Mouse (Mus musculus) adrenal gland (tissue): Measurements from ENCODE around the gene Nsl1.

Experiments used
- intact Hi-C: fragments of 180-260 bp; cut with DNase I; formaldehyde crosslinking; loops from one replicate; pipeline ENCODE4 v1.15.1; 2025

Nsl1 gene

DNA sequence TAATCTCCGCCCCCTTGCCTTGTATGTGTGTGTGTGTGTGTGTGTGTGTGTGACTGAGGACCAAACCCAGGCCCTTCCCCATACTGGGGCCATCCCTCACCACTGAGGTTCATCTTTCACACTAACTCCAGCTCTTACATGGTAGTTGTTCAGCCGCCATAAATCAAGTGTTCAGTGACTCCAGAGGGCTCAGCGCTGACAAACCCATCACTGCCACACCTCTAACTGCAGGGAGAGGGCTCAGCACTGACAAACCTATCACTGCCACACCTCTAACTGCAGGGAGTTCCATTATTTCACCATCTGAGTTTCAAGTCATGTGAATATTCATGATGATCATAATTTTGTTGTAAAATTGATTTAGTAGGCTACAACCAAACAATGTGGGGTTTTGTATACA is 9.3 kb upstream of the Nsl1 start:
- intact Hi-C loops = no loop called here

DNA sequence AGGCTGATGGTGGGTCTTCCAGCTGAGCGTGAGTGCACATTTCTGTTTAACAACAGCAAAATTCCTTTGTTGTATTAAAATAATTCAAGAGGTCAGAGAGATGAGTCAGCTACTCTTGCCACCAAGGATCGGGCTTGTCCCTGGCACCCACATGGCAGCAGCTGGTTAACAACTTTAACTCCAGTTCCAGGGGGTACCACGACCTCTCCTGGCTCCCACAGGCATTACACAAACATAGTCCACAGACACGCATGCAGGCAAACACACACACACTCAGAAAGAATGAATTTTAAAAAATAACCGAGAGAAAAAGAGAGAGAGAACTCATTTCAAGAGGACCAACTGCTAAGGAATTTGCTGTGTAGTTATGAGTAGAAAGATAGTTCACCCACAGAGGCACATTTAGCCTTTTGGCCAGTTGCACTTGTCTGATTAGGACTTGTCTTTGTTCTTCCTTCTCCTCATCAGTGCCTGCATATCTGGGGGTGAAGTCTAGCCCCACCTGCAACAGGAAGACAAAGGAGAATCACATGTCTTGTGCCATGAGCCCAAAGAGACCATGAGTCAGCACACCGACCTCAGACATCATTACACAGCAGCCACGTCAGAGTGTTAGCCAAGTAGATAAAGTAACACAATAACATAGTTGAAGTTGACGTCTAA is 7.8 kb upstream of the Nsl1 start:
- intact Hi-C loops = no loop called here

DNA sequence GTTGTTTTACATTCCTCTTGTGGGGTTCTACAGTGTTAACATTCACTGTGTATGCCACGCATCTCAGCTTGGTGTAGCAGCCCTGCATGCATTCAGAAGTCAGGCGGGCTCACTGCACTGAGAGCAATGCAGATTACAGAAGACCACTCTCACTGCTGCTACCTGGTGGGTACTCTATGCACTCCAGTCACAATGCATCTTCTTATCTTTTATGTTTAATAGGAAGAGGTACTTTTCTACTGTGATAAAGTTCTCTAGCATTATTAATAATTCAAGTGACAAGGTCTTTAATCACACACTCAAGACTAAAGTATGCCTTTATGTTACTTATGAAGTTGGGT is 7.3 kb upstream of the Nsl1 start:
- intact Hi-C loops = no loop called here

DNA sequence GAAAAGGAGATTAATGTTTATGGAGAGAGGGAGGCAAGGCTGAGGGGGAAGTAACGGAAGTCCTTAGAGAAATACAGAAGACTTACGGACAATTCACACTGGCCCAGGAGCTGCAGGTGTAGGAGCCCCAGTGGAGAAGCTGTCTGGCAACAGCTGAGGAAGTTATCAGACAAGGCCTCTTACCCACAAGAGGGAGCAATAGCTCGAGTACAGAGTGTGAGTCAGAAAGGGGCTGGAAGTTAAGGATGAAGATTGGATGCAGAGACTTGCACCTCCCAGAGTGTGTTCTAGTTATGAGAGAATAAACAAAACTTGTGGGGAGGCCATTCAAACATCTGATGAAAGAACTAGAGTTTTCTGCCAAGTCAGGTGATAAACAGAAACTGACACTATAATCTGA is 5.4 kb upstream of the Nsl1 start:
- intact Hi-C loops = no loop called here

DNA sequence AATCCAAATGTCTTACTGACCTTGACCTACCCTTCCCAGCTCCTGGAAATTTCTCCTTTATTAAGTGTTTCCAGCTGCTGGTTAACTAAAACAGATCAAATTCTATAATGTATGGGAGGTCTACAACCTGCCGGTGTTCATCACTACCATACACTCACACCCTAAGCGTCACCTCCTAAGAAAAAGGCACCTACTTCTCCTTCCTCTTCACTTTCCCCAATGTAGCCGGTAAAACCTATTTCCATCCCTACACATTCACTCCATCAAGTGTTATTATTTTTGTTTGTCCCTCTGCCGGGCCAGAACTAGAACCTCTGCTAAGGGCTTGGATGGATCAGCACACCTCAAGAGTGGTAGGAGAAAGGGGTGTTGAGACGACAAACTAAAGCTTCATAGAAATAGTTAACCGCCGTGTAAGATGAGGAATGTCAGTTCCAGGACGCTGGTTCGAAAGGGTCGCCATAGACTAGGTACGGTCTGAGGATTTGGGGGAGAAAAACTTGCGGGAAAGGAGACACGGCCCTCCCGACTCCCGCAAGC is 501 bp upstream of the Nsl1 start:
- intact Hi-C loops = no loop called here

DNA sequence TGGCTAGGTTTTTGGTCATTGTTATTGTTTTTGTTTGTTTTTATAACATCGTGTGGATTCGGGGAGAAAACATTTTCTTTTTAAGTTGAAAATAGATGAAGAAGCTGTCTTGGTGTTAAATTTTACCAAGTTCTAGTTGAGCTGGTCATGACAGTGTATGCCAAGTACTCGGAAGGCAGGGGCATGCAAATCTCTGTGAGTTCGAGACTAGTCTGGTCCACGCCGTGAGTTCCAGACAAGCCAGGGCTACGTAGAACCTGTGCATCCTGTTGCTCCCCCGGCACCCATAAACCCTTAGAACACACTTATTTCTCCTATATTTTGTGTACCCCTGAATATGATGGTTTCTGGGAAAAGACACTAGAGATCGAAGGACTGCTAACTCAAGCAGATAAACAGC is 888 bp downstream of the Nsl1 start:
- intact Hi-C loops = no loop called here

DNA sequence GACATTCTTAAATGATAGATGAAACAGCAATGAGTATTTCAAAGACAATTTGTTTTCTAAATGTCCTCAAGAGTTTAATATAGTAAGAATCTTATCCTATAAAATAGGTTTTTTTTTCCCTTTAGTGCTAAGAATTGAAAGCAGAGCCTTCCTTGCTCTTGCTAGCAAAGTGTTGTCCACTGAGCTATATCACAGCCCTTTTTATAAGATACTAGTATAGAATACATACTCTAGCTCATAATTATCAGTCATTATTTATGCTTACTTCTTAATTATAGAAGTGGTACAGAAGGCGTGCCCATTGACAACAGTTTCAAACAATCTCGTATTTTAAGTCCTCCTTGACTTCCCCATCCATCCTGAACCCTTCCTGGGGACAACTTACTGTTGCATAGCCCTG is 1.7 kb downstream of the Nsl1 start:
- intact Hi-C loops = no loop called here

DNA sequence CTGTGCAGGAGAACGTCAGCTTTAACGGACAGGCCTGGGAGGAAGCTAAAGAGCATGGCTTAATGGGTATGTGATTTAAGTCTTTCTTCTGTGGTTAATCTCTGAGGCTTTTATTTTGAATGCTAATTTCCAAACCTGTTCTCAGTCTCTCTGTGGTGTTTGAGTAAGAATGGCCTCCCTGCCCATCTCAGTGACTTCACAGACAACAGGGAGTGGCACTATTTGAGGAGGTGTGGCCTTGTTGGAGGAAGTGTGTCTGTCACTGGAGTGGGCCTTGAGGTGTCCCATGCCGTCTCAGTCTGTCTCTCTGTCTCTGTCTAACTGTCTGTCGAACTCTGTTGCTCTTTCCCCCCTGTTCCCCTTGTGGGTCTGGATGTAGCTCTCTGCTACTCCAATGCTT is 2.4 kb downstream of the Nsl1 start:
- intact Hi-C loops = no loop called here

DNA sequence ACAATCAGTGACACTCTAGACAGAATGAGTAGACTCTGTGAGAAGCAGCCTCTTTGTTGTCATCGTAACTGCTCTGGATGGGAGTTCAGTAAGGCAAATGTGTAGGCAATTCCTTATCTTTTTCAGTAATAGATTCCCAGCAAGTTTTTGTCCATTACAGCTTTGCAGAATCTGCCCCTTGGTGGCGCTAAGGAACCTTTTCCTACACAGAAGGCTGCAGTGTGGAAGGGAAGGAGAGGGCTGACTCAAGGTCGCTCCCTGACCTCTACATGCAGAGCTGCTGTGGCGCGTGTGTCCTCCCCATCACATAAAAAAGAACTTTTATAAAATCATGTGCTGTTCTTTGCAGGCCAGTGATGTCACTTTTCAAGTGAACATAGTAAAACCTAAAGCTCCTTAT is 5.6 kb downstream of the Nsl1 start:
- intact Hi-C loops = no loop called here

DNA sequence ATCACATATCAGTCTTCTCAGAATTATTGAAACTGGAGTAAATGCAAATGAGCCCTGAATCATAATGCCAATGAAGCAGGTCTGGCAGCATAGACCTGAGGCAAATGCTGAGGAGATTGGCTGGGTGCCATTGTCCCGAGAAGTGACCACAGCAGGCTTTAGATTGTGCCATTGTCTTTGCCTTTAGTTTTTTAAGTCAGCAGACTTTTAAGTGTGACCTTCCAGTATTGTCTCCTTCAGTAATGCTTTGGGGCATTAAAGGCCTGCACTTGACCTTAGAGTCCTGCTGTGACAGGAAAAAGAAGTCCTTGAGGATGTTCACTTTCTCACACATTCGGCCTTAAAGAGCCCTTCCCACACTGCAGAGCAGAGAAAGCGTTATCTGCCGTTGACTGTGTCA is 7.4 kb downstream of the Nsl1 start:
- intact Hi-C loops = no loop called here

DNA sequence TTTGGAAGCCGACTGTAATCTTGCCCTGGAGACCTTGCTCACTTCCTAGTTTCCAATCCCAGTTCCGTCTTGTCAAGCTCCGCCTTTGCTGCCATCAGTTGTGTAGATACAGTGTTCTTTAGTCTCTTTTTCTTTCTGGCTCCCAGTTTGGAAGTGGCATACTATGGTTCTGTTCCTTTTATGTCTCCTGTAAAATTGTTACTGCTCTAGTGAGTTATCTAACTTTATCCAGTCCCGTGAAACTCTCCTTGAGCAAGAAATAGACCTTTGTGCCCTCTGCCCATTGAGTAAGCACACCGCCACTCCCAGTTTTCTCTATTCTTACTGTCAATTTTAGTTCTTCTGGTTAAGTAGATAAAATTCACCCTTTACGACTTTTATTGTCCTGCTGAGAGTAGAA is 8.8 kb downstream of the Nsl1 start:
- intact Hi-C loops = no loop called here

DNA sequence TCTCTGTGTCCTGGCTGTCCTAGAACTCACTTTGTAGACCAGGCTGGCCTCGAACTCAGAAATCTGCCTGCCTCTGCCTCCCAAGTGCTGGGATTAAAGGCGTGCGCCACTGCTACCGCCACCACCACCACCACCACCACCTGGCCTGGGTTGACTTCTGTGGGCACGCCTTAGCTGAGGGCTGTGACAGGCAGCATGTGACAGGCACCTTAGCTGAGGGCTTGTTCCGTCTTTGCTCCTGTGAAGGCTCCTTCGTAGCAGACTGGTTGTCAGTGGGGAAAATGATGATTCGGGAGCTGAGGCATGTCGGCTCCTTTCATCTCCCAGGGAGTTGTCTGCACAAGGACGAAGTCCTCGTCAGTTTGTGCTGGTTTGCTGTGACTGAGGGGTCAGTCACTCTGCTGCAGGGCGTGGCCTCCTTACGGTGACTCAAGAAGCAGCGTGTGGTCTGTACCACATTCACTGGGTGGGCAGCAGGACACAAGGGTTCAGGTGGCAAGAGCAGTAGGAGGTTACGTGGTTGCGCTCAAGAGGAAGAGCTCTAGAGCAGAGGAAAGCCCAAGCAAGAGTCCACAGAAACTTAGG is 9.6 kb downstream of the Nsl1 start:
- intact Hi-C loops = no loop called here

DNA sequence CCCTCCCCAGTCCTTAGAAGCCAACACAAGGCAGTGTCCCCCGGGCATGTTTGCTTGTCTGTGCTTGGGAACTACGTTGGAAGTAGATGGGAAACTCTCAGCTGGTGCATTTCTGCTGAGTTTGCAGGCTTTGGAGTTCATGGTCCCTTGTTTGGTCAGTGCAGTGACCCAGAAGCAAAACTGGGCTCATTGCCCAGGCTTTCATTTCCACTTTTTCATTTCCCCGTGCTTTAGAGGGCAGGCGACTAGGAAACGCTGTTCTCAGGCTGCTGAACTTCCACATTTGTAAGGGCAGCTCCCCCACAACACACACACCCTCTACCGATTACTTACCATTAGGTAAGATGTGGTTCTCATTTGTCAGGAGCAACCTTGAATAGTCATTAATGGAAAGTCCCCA is 10.2 kb downstream of the Nsl1 start:
- intact Hi-C loops = no loop called here

DNA sequence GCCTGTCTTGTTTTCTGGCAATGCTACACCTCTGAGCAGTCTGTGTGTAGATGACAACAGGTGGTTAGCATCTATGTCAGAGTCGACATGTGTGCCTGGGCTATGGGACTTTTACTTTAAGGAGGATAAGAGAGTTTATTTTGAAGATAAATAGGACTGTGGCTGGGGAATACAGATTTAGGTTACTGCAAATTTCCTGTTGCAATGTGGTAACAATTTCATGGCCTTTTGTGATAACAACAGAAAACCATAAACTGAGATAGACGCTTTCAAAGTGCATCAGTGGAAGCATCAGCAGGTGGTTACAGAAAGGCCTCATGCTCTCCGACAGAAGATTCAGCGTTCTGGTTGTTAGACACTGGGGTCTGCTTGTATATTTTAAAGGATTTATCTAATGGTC is 10.7 kb downstream of the Nsl1 start:
- intact Hi-C loops = no loop called here

DNA sequence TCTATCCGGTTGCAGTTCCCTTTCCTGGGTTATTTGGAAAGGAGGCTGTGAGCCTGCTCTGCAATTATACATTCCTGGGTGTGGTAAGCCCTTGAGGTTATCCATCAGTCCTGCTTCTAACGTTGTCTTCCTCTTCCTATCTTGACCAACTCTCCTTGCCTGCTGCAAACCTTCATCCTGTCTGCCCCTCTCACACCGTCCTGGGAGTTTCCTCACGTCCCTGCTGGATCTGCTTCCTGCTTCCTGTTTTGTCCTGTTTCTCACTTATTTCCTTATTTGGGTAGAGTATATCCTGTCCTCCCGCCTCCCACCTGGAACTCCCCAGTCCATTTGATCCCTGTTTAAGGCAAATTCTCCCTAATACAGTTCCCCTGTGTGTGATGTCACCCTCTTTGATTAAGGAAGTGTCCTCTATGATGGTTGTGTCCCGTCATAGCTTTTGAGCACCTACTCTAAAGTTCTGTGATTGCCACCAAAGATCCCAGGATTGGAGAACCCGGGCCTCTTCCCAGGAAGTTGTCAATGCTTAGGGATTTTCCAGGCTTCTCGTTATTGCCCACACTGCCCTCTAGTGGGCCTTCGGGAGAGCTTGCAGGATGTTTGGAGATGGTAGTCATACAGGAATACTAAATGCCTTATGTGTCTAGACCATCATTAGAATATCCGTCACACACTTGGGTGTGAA is 12.5 kb downstream of the Nsl1 start:
- intact Hi-C loops = loop anchor here (2.0 to 5.0 kb wide), 2 partner anchors 73 to 131 kb away; no protein-coding TSS in a partner anchor

DNA sequence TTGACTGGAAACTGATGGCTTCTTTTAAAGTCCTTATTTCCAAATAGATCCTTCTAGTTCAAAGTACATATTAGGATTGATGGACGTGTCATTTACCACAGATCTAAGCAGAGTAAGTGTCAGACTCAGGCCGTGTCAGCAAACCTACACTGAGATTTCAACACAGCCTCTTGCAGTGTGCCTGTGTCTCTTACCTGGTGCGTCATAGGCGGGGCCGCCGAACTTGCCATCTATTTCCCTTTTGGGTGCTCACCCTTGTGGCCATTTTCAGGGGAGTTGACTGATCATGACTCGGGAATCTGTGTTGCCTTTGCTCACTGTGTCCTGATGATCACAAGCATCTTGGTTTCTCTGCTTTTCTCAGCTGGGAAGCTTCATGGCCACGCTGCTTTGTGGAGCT is 20.4 kb downstream of the Nsl1 start:
- intact Hi-C loops = loop anchor here (10.0 kb wide), 1 partner anchor 192 kb away; no protein-coding TSS in a partner anchor

DNA sequence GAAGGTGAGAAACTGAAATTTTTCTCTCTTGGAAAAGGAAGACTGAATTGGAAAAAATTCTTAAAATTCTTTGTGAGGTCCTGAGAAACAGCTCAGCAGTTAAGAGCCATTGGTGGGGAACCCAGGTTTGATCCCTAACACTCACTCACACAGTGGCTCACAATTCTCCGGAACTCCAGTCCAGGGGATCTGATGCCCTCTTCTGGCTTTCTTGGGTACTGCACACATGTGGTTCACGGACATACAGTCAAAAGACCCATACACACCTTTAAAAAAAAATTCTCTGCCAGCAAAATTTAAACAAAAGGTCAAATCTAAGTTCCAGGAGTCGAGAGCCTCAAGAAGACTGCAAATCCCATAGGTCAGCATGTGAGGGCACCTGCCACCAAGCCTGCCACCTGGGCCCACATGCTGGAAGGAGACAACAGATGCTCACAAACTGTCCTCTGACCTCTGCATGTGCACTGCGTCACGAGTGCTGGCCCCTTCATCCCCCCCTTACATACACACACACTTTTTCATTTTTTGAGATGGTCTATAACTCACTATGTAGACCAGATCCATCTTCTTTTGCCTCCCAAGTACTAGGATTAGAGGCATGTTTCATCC is 22.2 kb downstream of the Nsl1 start:
- intact Hi-C loops = loop anchor here (10.0 kb wide), 1 partner anchor 190 kb away; no protein-coding TSS in a partner anchor

DNA sequence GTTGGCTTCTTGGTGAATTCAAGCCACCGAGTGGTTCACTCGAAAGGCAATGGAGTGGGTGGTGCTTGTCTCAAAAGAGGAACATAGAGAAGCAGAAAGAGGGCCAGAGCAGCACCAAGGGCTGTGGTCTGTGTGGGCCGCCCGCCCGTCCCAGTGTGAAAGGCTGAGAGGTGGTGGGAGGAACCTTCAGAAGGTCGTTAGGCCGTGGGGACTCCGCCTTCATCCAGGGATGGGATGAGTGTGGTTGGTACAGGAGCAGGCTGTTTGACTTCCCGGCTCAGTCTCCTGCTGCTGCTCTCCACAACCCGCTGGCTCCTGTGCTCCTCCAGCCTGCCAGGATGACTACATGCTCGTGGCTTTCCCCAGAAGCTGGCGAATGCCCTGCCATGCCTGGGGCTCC is 22.8 kb downstream of the Nsl1 start:
- intact Hi-C loops = loop anchor here (10.0 kb wide), 1 partner anchor 189 kb away; no protein-coding TSS in a partner anchor

DNA sequence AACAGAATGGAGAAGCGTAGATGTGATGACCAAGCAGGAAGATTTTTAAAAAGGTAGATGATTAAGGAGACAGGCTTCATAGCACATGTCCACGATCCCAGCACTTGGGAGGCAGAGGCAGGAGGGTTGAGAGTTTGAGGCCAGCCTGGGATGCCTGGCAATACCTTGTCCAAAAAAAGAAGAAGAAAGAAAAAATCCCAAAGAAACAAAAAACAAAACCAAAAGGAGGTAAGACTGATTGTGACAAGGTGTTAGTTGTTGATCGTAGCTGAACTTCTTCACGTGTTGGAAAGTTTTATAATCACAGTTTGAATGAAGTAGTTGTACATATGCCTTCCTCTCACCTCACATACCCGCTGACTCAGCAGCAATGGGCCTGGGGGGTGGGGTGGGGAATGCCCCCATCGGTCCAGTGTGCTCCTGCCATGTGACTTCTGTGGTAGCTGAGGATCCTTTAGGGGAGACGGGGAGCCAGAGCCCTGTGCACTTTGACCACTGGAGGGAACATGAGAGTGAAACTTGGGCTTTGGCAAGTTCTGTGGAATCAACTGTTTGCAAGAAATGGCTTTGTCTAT is 23.6 kb downstream of the Nsl1 start:
- intact Hi-C loops = loop anchor here (10.0 kb wide), 1 partner anchor 188 kb away; no protein-coding TSS in a partner anchor

DNA sequence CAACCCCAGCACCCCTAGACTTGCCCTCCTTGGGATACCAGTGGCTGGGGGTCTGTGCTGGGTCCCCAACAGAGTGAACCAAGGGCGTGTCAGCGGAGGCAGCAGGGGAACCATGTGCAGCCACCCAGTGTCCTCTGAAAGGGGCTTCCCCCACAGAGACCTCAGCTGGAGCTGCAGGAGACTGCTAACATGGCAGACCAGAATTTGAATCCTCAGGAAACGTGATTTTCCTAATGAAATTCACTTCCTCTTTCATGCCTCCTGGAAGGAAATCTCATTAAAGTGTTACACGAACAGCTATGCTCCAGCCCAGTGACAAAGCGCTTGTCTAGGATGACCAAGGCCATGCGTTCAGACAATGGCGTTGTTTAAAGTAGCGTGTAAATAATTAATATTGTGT is 24.1 kb downstream of the Nsl1 start:
- intact Hi-C loops = loop anchor here (10.0 kb wide), 1 partner anchor 188 kb away; no protein-coding TSS in a partner anchor

DNA sequence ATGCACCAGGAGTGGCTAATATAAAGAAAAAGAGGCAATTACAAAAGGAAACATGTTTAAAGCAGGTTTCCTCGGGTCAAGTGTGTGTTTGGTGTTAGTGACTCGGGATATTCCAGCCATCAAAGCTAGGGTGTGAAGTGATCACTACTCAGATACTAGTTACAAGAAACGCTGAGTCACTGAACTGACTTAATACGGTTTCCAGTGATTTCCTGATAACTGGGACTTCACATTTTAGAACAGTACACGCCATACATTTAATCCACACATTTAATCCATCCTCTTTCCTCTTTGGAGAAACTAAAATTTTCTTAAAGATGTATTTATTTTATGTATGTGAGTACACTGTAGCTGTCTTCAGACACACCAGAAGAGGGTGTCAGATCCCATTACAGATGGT is 25.1 kb downstream of the Nsl1 start:
- intact Hi-C loops = loop anchor here (10.0 kb wide), 1 partner anchor 187 kb away; no protein-coding TSS in a partner anchor
